Mouse (Mus musculus) naive thymus-derived CD4-positive, alpha-beta T cell, adult 2 months (primary cell): ENCODE results near the gene Ddx58.

Experiments
- DNase-seq: peaks from one replicate; pipeline ENCODE4 v3.0.0-alpha.2; 2011; ENCODE audit warnings: low read depth

The Ddx58 gene

GRCm38 (mm10) chr4:40239409-40240271 is at the start of gene Ddx58:
Gene Ddx58 (minus strand): TSS chr4:40239828.
- DNase-seq: peak; percentile 81

- no peak for DNase-seq
Observed at GRCm38 (mm10) chr4:40289046-40289445, 49.4 kb upstream of the Ddx58 start.

- no peak for DNase-seq
Observed at GRCm38 (mm10) chr4:40287415-40287814, 47.8 kb upstream of the Ddx58 start.

GRCm38 (mm10) chr4:40285582-40285981 is 46.0 kb upstream of the Ddx58 start:
- peak; percentile 88 for DNase-seq

- peak; percentile 97 for DNase-seq
Observed at GRCm38 (mm10) chr4:40279276-40279900, 39.8 kb upstream of the Ddx58 start, which contains the start of gene Ndufb6. Gene Ndufb6 (minus strand): TSS chr4:40279421.

- DNase-seq: no peak
Observed at GRCm38 (mm10) chr4:40278880-40279275, 39.2 kb upstream of the Ddx58 start.

GRCm38 (mm10) chr4:40269430-40270032 is 29.9 kb upstream of the Ddx58 start, which contains the start of the genes Smim27 and Topors:
Gene Smim27 (plus strand): TSS chr4:40269579.
Gene Topors (minus strand): TSS chr4:40269850.
- peak; percentile 97 for DNase-seq

- no peak for DNase-seq
Observed at GRCm38 (mm10) chr4:40268835-40269234, 29.2 kb upstream of the Ddx58 start.

- DNase-seq: peak; percentile 91
Observed at GRCm38 (mm10) chr4:40268204-40268813, 28.7 kb upstream of the Ddx58 start.

GRCm38 (mm10) chr4:40267681-40268080 is 28.1 kb upstream of the Ddx58 start:
- DNase-seq: no peak

GRCm38 (mm10) chr4:40264321-40264720 is 24.7 kb upstream of the Ddx58 start:
- no peak for DNase-seq

- no peak for DNase-seq
Observed at GRCm38 (mm10) chr4:40254385-40255103, 14.9 kb upstream of the Ddx58 start.

- DNase-seq: no peak
Observed at GRCm38 (mm10) chr4:40253766-40254165, 14.1 kb upstream of the Ddx58 start.

- no peak for DNase-seq
Observed at GRCm38 (mm10) chr4:40250984-40251383, 11.4 kb upstream of the Ddx58 start.

- peak; percentile 34 for DNase-seq
Observed at GRCm38 (mm10) chr4:40244035-40244434, 4.4 kb upstream of the Ddx58 start.

- DNase-seq: no peak
Observed at GRCm38 (mm10) chr4:40243006-40243405, 3.4 kb upstream of the Ddx58 start.

- DNase-seq: no peak
Observed at GRCm38 (mm10) chr4:40241928-40242327, 2.3 kb upstream of the Ddx58 start.

GRCm38 (mm10) chr4:40240272-40240744 is 680 bp upstream of the Ddx58 start:
- DNase-seq: peak; percentile 50

GRCm38 (mm10) chr4:40238483-40239408 is 882 bp downstream of the Ddx58 start:
- peak; percentile 82 for DNase-seq

GRCm38 (mm10) chr4:40236829-40237228 is 2.8 kb downstream of the Ddx58 start:
- peak; percentile 42 for DNase-seq
